Mouse (Mus musculus) left cerebral cortex, postnatal 25 days (tissue): ENCODE measurements around the gene Olfr476. TPM values are rescaled to one million over a fixed set of nuclear protein-coding genes. Genes with fewer than 3 reads are reported as not detected.
"Not testable (repeated sequence)": the region's sequence is repeated elsewhere in the genome, so short reads cannot be mapped to it uniquely, and the experiment has no call there.

Source experiments
- DNase-seq, 2 experiments: peaks; one replicate each; pipeline ENCODE4 v3.0.0; 2022; ENCODE audit warnings: low spot score in 2 of 2, mixed read lengths in 1 of 2
- intact Hi-C: fragments of 180-260 bp; cut with DNase I; formaldehyde crosslinking; loops from one replicate; pipeline ENCODE4 v1.15.1; 2025
- total RNA-seq, 2 experiments: library from RNA; stranded (reverse); gene quantifications; 2 replicates each; pipeline ENCODE4 v1.2.3; 2021

Olfr476 gene
- not detected for total RNA-seq

- DNase-seq, result no peak
- intact Hi-C loops, result no loop called here
Measured at GRCm38 (mm10) chr7:107964503-107964902, at the start of gene Olfr476. Gene Olfr476, plus strand, starts transcription at chr7:107964803.

GRCm38 (mm10) chr7:107930146-107930545, 34.5 kb upstream of the Olfr476 start, which contains the start of gene Olfr473:
Gene Olfr473, plus strand, starts transcription at chr7:107930446.
- intact Hi-C loops, result no loop called here
- DNase-seq, result no peak

DNA sequence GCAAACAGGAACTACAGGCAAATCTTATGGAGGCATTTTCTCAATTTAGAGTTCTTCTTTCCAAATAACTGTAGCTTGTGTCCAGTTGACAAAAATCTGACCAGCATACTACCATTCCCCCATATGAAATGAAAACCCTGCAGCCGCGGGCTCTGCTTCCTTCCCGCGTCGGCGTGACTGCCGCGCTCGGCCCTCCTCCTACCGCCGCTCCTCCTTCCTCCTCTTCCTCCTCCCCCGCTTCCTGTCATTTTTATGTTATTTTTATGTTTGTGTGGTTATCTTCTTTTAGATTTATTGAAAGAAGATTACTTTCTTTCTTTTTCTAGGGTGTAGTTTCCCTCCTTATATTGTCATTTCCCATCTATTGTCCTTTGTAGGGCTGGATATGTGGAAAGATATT, 12.1 kb upstream of the Olfr476 start:
- intact Hi-C loops, DNase-seq: not testable (repeated sequence)

DNA sequence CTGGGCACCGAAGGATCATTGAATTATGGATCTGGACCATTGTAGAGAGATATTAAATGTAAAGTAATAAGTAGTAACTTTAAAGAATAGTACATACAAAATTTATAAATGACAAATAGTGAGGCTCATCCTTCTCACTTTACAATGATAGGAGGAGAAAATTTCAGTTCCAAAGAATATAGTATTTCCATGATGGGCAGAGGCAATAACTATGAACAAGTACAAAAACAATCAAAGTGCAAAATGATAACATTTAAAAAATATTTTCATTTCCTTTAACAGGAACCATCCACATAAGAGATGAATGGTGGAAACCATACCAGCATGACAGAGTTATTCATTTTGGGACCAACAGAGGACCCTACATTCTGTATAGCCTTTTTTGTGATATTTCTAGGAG, 10.3 kb upstream of the Olfr476 start, which contains the start of gene Olfr474:
Olfr474 (plus strand) TSS at position 301 of the 400 bp plus-strand sequence.
- intact Hi-C loops, result no loop called here

DNA sequence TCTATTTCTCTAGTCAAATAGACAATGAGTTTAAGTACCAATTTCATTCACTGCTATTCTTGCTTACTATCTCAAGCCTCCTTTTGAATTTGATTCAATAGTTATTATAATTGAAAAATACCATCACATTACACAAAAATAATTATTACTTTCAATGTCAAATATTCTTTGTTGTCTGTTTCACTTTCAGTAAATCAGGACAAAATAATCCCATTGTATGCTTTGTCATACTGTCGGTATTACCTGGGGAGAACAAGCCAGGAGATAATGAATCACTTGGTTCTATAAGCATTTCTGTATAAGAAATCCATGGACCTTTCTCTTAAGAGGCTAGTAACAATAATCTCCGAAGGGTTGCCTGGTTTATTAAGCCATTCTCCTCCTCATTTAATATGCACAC, 21.8 kb downstream of the Olfr476 start, which contains the start of gene Olfr477:
Olfr477 (plus strand) TSS at position 301 of the 400 bp plus-strand sequence.
- DNase-seq, result no peak
- intact Hi-C loops, result no loop called here

More for the DNA sequence above, 10.3 kb upstream of the Olfr476 start, which contains the start of gene Olfr474:
- DNase-seq, result no peak

- DNase-seq, intact Hi-C loops: not testable (repeated sequence)
Measured at GRCm38 (mm10) chr7:108014256-108014655, 49.7 kb downstream of the Olfr476 start.

Other genes with a start within 250 kb of the Olfr476 start
- gene Cyb5r2, start 206.8 kb upstream of the Olfr476 start, total RNA-seq, result not detected
- gene Ovch2, start 163.6 kb upstream of the Olfr476 start, total RNA-seq, result not detected
- gene Olfr467, start 152.5 kb upstream of the Olfr476 start, total RNA-seq, result not detected
- gene Olfr469, start 139.3 kb upstream of the Olfr476 start, total RNA-seq, result not detected
- gene Olfr470, start 117.3 kb upstream of the Olfr476 start, total RNA-seq, result not detected
- not detected for gene Olfr472, start 66.9 kb upstream of the Olfr476 start, total RNA-seq
- not detected for gene Olfr473, start 34.4 kb upstream of the Olfr476 start, total RNA-seq
- not detected for gene Olfr474, start 10.2 kb upstream of the Olfr476 start, total RNA-seq
- not detected for gene Olfr477, start 21.9 kb downstream of the Olfr476 start, total RNA-seq
- gene Olfr478, start 69.2 kb downstream of the Olfr476 start, total RNA-seq, result not detected
- not detected for gene Olfr479, start 85.9 kb downstream of the Olfr476 start, total RNA-seq
- gene Olfr480, start 102.5 kb downstream of the Olfr476 start, total RNA-seq, result not detected
- gene Olfr481, start 115.1 kb downstream of the Olfr476 start, total RNA-seq, result not detected
- gene Olfr482, start 132.8 kb downstream of the Olfr476 start, total RNA-seq, result 1 to 10 TPM; 1.6 to 1.9 TPM
- not detected for gene Olfr483, start 136.0 kb downstream of the Olfr476 start, total RNA-seq
- gene Olfr484, start 162.6 kb downstream of the Olfr476 start, total RNA-seq, result not detected
- not detected for gene Olfr485, start 195.1 kb downstream of the Olfr476 start, total RNA-seq
- not detected for gene Olfr486, start 207.9 kb downstream of the Olfr476 start, total RNA-seq
- gene Olfr487, start 249.8 kb downstream of the Olfr476 start, total RNA-seq, result not detected